ENCODE assay signal across 17 mouse cellular contexts in genomic region chr12:100501261-100501660, GRCm38 (mm10). TPM values are rescaled to one million over a fixed set of nuclear protein-coding genes. Genes with fewer than 3 reads are reported as not detected.
DNase-seq lines count a peak whose midpoint lies in the region; ATAC-seq and TF ChIP-seq lines count a peak whose summit lies in the region.
"Had no signal": no experiment of that assay in that cellular context is flagged by ENCODE, and none has a peak within 500 bp of the region (broad histone marks: within the 10 kb centered on the region; RNA-seq: fewer than 3 reads in every experiment).

No protein-coding gene starts in this region.

- H3K27ac ChIP-seq in gastrocnemius, adult 2 months, result peak overlapping the region; percentile 20
- H3K27ac ChIP-seq: embryonic facial prominence, embryonic 13.5 days; forebrain, embryonic 13.5 days; hindbrain, embryonic 14.5 days; liver, embryonic 15.5 days; stomach, embryonic 15.5 days had no signal

- ATAC-seq in granulocyte monocyte progenitor cell, adult 5-6 weeks (replicated peaks; ENCODE audit: poor library complexity, severe bottlenecking), result peak; percentile 66
- peak; percentile 55 for ATAC-seq in neutrophil, adult 5-6 weeks (ENCODE audit: extremely low read depth, insufficient number of reproducible peaks, low FRiP score, poor library complexity, severe bottlenecking)
- ATAC-seq: forebrain, embryonic 13.5 days had no signal

- peak; percentile 12 for DNase-seq in gastrocnemius, adult 2 months
- no peak for DNase-seq in gastrocnemius, postnatal 10 days
- DNase-seq in 416B (ENCODE audit: low read depth), result peak; percentile 72
- no peak for DNase-seq in cerebellum, postnatal 36 days
- DNase-seq in right cerebral cortex, postnatal 4 days, result no peak
- DNase-seq in adrenal gland, adult (ENCODE audit: inconsistent age in 2 of 2, low spot score in 1 of 2), result no peak
- DNase-seq: cerebellum, postnatal 10 days; kidney, adult 8-10 months; midbrain, embryonic 14.5 days had no signal

- intact Hi-C loops in gastrocnemius, adult 2 months (cut with DNase I), result no loop called here

- TF ChIP-seq CTCF in gastrocnemius, adult 2 months (IDR thresholded peaks at IDR 0.05), result no peak

- no peak overlapping the region for H3K4me3 ChIP-seq in gastrocnemius, adult 2 months
- H3K4me3 ChIP-seq: embryonic facial prominence, embryonic 13.5 days; forebrain, embryonic 13.5 days; heart, embryonic 12.5 days; liver, embryonic 15.5 days; stomach, embryonic 15.5 days had no signal

RNA-seq across cellular contexts. Expression of gene Ttc7b, which starts 19.4 kb away (rescaled TPM):
- total RNA-seq in gastrocnemius, adult 2 months (2021), result 100 to 1,000 TPM; 147 to 160 TPM
- total RNA-seq in gastrocnemius, postnatal 10 days (2021), result 10 to 100 TPM; 73.3 to 74.1 TPM
- 28.9 and 38.8 TPM in 2 replicates for total RNA-seq in granulocyte monocyte progenitor cell, adult 5-6 weeks (2014; fragmentation: Nextera tagmentation)
- total RNA-seq in granulocyte monocyte progenitor cell, adult 5-6 weeks (2017), result 14.9 and 15.4 TPM in 2 replicates
- 21.6 and 25.8 TPM in 2 replicates for total RNA-seq in neutrophil, adult 5-6 weeks (2017)

Comparison
In these comparisons a context has a peak if more than half of its experiments do, and no peak if none do; other contexts are left out.
1. DNase-seq: peak in gastrocnemius, adult 2 months (single experiment) and 416B (single experiment); none in gastrocnemius, postnatal 10 days (single experiment), cerebellum, postnatal 36 days (0 of 2), right cerebral cortex, postnatal 4 days (single experiment) and adrenal gland, adult (0 of 2).